Mouse (Mus musculus): ENCODE data around the gene Chordc1. TPM values are rescaled to one million over a fixed set of nuclear protein-coding genes. Genes with fewer than 3 reads are reported as not detected.
A peak's percentile ranks its signal among the peaks of the same experiment; 100 is the strongest.
"Not testable (repeated sequence)": the region's sequence is repeated elsewhere in the genome, so short reads cannot be mapped to it uniquely, and the experiment has no call there.

Gene Chordc1
- total RNA-seq (2014; rRNA removed; ENCODE audit: low replicate concordance), result 15.0 and 69.7 TPM in 2 replicates
- polyA plus RNA-seq (2015; fragmentation: Nextera tagmentation; extraction: Ambion mirVana), result 51.7 and 53.5 TPM in 2 replicates

DNA sequence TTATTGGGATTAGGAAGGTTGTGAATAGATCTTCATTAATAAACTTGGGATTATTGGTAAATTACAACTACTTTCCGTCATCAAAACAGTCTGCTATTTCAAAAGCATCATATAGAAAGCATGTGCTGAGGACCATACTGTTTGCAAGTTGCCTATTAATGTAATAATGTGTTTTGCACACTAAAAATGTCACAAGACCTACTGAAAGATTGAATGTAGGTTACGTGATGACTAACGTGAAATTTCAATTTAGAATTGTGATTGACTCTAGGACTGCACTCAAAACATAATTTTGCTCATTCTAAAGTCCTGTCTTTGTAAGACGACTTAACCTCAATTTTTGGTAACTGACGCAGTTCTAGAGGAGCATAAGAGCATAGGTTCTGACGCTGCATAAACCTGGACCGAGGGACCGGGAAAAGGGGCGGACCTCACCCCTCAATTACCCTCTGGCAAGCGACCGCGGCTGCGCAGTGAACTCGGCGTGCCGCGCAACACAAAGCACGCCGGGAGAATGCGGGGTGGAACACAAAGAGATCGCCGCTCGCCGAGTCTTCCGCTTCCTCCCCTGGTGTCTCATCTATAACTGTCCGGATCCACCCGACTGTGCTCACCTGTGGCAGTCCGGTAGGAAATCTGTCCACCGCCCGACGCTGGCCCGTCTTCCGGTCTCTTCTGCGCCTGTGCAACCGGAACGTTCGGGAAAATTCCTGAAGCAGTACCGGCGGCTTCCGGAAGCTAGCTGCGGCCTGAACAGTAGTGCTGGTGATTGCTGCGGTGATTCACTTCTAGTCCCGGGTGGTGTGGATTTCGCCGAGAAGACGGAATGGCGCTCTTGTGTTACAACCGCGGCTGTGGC, at the start of gene Chordc1:
Chordc1 (plus strand) TSS at position 555 of the 859 bp plus-strand sequence.
- Histone ChIP-seq H3K4me1 (ENCODE audit: control insufficient read depth, insufficient read depth) (peaks cover 8% of the 10 kb centered on the region), H3K36me3 (replicated peaks; ENCODE audit: control insufficient read depth, insufficient read depth, low read length) (no peaks in the 10 kb centered on the region), H3K9ac (replicated peaks; ENCODE audit: low read depth, low read length) (peak within 1 kb of the TSS; percentile 96), H3K27ac (ENCODE audit: low read depth) (peak within 1 kb of the TSS; percentile 94), H3K27me3 (ENCODE audit: control insufficient read depth, insufficient read depth, low read length) (no peaks in the 10 kb centered on the region), H3K9me3 (replicated peaks; ENCODE audit: control insufficient read depth, low read length) (no peaks in the 10 kb centered on the region), H3K4me2 (ENCODE audit: low read depth, low read length) (peak within 1 kb of the TSS; percentile 82), H3K4me3 (ENCODE audit: low read depth, low read length) (peak within 1 kb of the TSS; percentile 95)
- DNase-seq (ENCODE audit: low spot score), result peak; percentile 97
- TF ChIP-seq EP300 (IDR thresholded peaks at IDR 0.05; ENCODE audit: low read depth) (no peak), CTCF (IDR thresholded peaks at IDR 0.05; ENCODE audit: low read depth) (peak; percentile 20; the same call in 1 of the 2 replicates)
- 4% methylated on average over 49 of the region's 49 CpGs for WGBS
- ATAC-seq (ENCODE audit: insufficient read depth, low read depth), result peak; percentile 100

DNA sequence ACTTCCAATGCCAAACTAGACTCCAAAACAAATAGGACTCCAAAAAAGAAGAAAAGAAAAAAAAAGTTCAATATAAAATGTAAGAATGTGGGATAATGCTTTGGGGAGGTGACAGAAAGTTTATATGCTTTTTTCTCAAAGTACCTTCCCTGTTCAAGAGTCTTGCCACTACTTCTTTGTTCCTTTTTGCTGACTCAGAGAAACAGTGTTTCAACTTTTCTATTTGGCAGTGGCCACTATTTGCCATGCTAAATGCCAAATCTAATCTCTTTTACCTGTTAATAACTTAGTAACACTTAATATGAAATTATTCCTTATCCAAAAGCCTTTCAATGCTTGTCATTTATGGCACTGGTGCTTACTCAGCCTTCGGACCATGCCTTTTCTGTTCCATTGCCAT, 16.0 kb upstream of the Chordc1 start:
- ATAC-seq (ENCODE audit: insufficient read depth, low read depth) (no peak), DNase-seq (ENCODE audit: low spot score) (no peak)
- Histone ChIP-seq H3K4me2 (ENCODE audit: low read depth, low read length) (no peak overlapping the region), H3K4me1 (ENCODE audit: control insufficient read depth, insufficient read depth) (no peaks in the 10 kb centered on the region), H3K4me3 (ENCODE audit: low read depth, low read length) (no peak overlapping the region), H3K9me3 (replicated peaks; ENCODE audit: control insufficient read depth, low read length) (no peaks in the 10 kb centered on the region), H3K27ac (ENCODE audit: low read depth) (no peak overlapping the region), H3K36me3 (replicated peaks; ENCODE audit: control insufficient read depth, insufficient read depth, low read length) (no peaks in the 10 kb centered on the region), H3K9ac (replicated peaks; ENCODE audit: low read depth, low read length) (no peak overlapping the region), H3K27me3 (ENCODE audit: control insufficient read depth, insufficient read depth, low read length) (no peaks in the 10 kb centered on the region)
- 54% methylated on average over 1 of the region's 1 CpGs for WGBS
- TF ChIP-seq EP300 (IDR thresholded peaks at IDR 0.05; ENCODE audit: low read depth) (no peak), CTCF (IDR thresholded peaks at IDR 0.05; ENCODE audit: low read depth) (no peak)

DNA sequence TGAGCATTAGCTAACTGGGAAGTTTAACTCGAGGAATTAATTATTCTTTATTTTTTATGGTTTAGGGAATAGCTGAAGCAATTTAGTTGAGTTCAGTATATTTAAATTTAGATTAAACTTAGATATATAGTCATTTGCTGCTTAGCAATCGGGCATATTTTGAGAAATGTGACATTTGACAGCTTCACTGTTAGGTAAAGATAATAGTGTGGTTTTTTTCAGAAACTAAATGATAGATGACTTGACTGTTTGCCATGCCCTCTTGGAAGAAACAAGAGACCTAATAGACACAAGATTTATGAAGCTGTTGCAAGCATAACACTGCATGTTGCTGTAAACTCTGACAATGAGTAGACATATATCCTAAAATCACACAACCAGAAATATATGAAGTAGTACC, 15.1 kb upstream of the Chordc1 start:
- ATAC-seq (ENCODE audit: insufficient read depth, low read depth) (no peak), DNase-seq (ENCODE audit: low spot score) (no peak)
- Histone ChIP-seq H3K4me2 (ENCODE audit: low read depth, low read length) (no peak overlapping the region), H3K27ac (ENCODE audit: low read depth) (no peak overlapping the region), H3K9ac (replicated peaks; ENCODE audit: low read depth, low read length) (no peak overlapping the region), H3K27me3 (ENCODE audit: control insufficient read depth, insufficient read depth, low read length) (no peaks in the 10 kb centered on the region), H3K4me3 (ENCODE audit: low read depth, low read length) (no peak overlapping the region), H3K9me3 (replicated peaks; ENCODE audit: control insufficient read depth, low read length) (no peaks in the 10 kb centered on the region), H3K36me3 (replicated peaks; ENCODE audit: control insufficient read depth, insufficient read depth, low read length) (no peaks in the 10 kb centered on the region), H3K4me1 (ENCODE audit: control insufficient read depth, insufficient read depth) (no peaks in the 10 kb centered on the region)
- TF ChIP-seq EP300 (IDR thresholded peaks at IDR 0.05; ENCODE audit: low read depth), result no peak
- TF ChIP-seq CTCF (IDR thresholded peaks at IDR 0.05; ENCODE audit: low read depth), result no peak
- WGBS, result 30% methylated on average over 2 of the region's 2 CpGs

DNA sequence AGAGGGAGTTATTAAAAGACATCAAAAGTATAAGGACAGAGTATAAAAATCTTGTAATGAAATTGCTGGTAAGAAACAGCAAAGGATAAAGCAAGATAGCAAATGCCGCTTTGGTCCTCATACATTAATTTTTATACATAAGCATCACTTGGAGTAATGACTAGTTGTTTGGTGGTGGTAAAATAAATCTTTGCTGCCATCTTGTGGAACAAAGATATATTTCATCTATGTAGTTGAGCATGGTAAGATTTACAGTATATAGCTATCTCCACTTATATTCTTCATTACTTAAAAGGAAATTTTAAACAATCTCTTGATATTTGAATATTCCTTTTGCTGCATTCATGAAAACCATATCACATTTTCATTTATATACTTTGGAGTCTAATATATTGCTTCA, 14.4 kb upstream of the Chordc1 start:
- no peak overlapping the region for H3K4me3 ChIP-seq (ENCODE audit: low read depth, low read length)
- 0 out of 2 replicates have a peak, but pooled peaks have one; percentile 14 for TF ChIP-seq CTCF (IDR thresholded peaks at IDR 0.05; ENCODE audit: low read depth)
- TF ChIP-seq EP300 (IDR thresholded peaks at IDR 0.05; ENCODE audit: low read depth), result no peak
- H3K27ac ChIP-seq (ENCODE audit: low read depth), result no peak overlapping the region
- no peaks in the 10 kb centered on the region for H3K36me3 ChIP-seq (replicated peaks; ENCODE audit: control insufficient read depth, insufficient read depth, low read length)
- H3K27me3 ChIP-seq (ENCODE audit: control insufficient read depth, insufficient read depth, low read length), result no peaks in the 10 kb centered on the region
- H3K4me2 ChIP-seq (ENCODE audit: low read depth, low read length), result no peak overlapping the region
- DNase-seq (ENCODE audit: low spot score), result peak; percentile 13
- ATAC-seq (ENCODE audit: insufficient read depth, low read depth), result no peak
- no peak overlapping the region for H3K9ac ChIP-seq (replicated peaks; ENCODE audit: low read depth, low read length)
- H3K4me1 ChIP-seq (ENCODE audit: control insufficient read depth, insufficient read depth), result no peaks in the 10 kb centered on the region
- no peaks in the 10 kb centered on the region for H3K9me3 ChIP-seq (replicated peaks; ENCODE audit: control insufficient read depth, low read length)
- WGBS, result 43% methylated on average over 1 of the region's 1 CpGs

DNA sequence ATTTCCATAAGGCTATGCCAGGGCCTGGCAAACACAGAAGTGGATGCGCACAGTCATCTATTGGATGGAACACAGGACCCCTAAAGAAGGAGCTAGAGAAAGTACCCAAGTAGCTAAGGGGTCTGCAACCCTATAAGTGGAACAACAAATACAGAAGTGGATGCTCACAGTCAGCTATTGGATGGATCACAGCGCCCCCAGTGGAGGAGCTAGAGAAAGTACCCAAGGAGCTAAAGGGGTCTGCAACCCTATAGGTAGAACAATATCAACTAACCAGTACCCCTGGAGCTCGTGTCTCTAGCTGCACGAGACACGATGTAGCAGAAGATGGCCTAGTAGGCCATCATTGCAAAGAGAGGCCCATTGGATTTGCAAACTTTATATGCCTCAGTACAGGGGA, 13.2 kb upstream of the Chordc1 start:
- not testable (repeated sequence) for H3K36me3 ChIP-seq (replicated peaks; ENCODE audit: control insufficient read depth, insufficient read depth, low read length); H3K4me2 ChIP-seq (ENCODE audit: low read depth, low read length); ATAC-seq (ENCODE audit: insufficient read depth, low read depth); H3K27ac ChIP-seq (ENCODE audit: low read depth); H3K9me3 ChIP-seq (replicated peaks; ENCODE audit: control insufficient read depth, low read length); H3K4me1 ChIP-seq (ENCODE audit: control insufficient read depth, insufficient read depth); DNase-seq (ENCODE audit: low spot score); H3K27me3 ChIP-seq (ENCODE audit: control insufficient read depth, insufficient read depth, low read length); H3K9ac ChIP-seq (replicated peaks; ENCODE audit: low read depth, low read length); H3K4me3 ChIP-seq (ENCODE audit: low read depth, low read length)
- 26% methylated on average over 5 of the region's 5 CpGs for WGBS
- TF ChIP-seq CTCF (IDR thresholded peaks at IDR 0.05; ENCODE audit: low read depth), result 0 out of 2 replicates have a peak, but pooled peaks have one; percentile 24
